Mouse (Mus musculus) adipocyte (in vitro differentiated cells): Measurements from ENCODE around the gene 1810013L24Rik.
"Not testable (repeated sequence)": the region's sequence is repeated elsewhere in the genome, so short reads cannot be mapped to it uniquely, and the experiment has no call there.

Experiments
- DNase-seq: peaks from one replicate; pipeline ENCODE4 v3.0.0-alpha.2; 2016; ENCODE audit warnings: low spot score

The 1810013L24Rik gene

GRCm38 (mm10) chr16:8895301-8895700 lies 65.4 kb downstream of the 1810013L24Rik start:
- DNase-seq = no peak

- not testable (repeated sequence) for DNase-seq
Observed at GRCm38 (mm10) chr16:8906115-8906514, 76.2 kb downstream of the 1810013L24Rik start.
